Mouse (Mus musculus): ENCODE data around the gene Clcnkb. TPM values are rescaled to one million over a fixed set of nuclear protein-coding genes. Genes with fewer than 3 reads are reported as not detected.
A peak's percentile ranks its signal among the peaks of the same experiment; 100 is the strongest.

Gene Clcnkb
- total and polyA plus RNA-seq, 3 experiments, result not detected

- no peaks in the 10 kb centered on the region for H3K79me2 ChIP-seq (ENCODE audit: control insufficient read depth, insufficient read depth, low read length, poor library complexity)
- no peaks in the 10 kb centered on the region for H3K27me3 ChIP-seq (ENCODE audit: control insufficient read depth in 1 of 2, insufficient read depth in 2 of 2, low read length in 2 of 2)
- H3K4me1 ChIP-seq (ENCODE audit: control insufficient read depth in 1 of 2, insufficient read depth in 2 of 2, low read length in 2 of 2), result no peaks in the 10 kb centered on the region
- no peak overlapping the region for H3K27ac ChIP-seq (ENCODE audit: control insufficient read depth, low read depth, low read length)
- H3K4me3 ChIP-seq (ENCODE audit: control insufficient read depth in 1 of 2, insufficient read depth in 1 of 2, low read depth in 2 of 2, low read length in 2 of 2), result no peak overlapping the region
- no peak for TF ChIP-seq MYC (IDR thresholded peaks at IDR 0.05; ENCODE audit: low read depth, low read length)
- TF ChIP-seq CTCF (IDR thresholded peaks at IDR 0.05 in 2 of 3, conservative IDR thresholded peaks at IDR 0.05 in 1 of 3; ENCODE audit: control insufficient read depth in 1 of 3, insufficient read depth in 1 of 3, low read depth in 2 of 3, low read length in 3 of 3, poor library complexity in 1 of 3, severe bottlenecking in 1 of 3), result peak; percentile 44 to 68 (median 47); a peak in 5 of 6 replicates
- peak; percentile 44 for TF ChIP-seq RAD21 (IDR thresholded peaks at IDR 0.05; ENCODE audit: low read depth, low read length)
- peak; percentile 41; the same call in 1 of the 2 replicates for TF ChIP-seq ZC3H11A (IDR thresholded peaks at IDR 0.05; ENCODE audit: low read depth, low read length)
- TF ChIP-seq SMC3 (IDR thresholded peaks at IDR 0.05; ENCODE audit: low read depth, low read length), result peak; percentile 74
- H3K9ac ChIP-seq (ENCODE audit: control insufficient read depth, low read depth, low read length, poor library complexity, severe bottlenecking), result no peak overlapping the region
- DNase-seq (ENCODE audit: low read depth, low spot score), result peak; percentile 57
- H3K36me3 ChIP-seq (ENCODE audit: control insufficient read depth in 1 of 2, insufficient read depth in 2 of 2, low read length in 2 of 2), result no peaks in the 10 kb centered on the region
- no peaks in the 10 kb centered on the region for H3K9me3 ChIP-seq (replicated peaks; ENCODE audit: insufficient read depth, low read length)
Observed at GRCm38 (mm10) chr4:141406516-141407299, 9.1 kb downstream of the Clcnkb start.

- DNase-seq (ENCODE audit: low read depth, low spot score), result no peak
- Histone ChIP-seq H3K27me3 (ENCODE audit: control insufficient read depth in 1 of 2, insufficient read depth in 2 of 2, low read length in 2 of 2) (no peaks in the 10 kb centered on the region), H3K9me3 (replicated peaks; ENCODE audit: insufficient read depth, low read length) (no peaks in the 10 kb centered on the region), H3K9ac (ENCODE audit: control insufficient read depth, low read depth, low read length, poor library complexity, severe bottlenecking) (no peak overlapping the region), H3K79me2 (ENCODE audit: control insufficient read depth, insufficient read depth, low read length, poor library complexity) (no peaks in the 10 kb centered on the region), H3K27ac (ENCODE audit: control insufficient read depth, low read depth, low read length) (no peak overlapping the region), H3K4me1 (ENCODE audit: control insufficient read depth in 1 of 2, insufficient read depth in 2 of 2, low read length in 2 of 2) (no peaks in the 10 kb centered on the region), H3K4me3 (ENCODE audit: control insufficient read depth in 1 of 2, insufficient read depth in 1 of 2, low read depth in 2 of 2, low read length in 2 of 2) (no peak overlapping the region), H3K36me3 (ENCODE audit: control insufficient read depth in 1 of 2, insufficient read depth in 2 of 2, low read length in 2 of 2) (no peaks in the 10 kb centered on the region)
- TF ChIP-seq ZKSCAN1 (IDR thresholded peaks at IDR 0.05; ENCODE audit: low read depth, low read length), result peak; percentile 82
- no peak for TF ChIP-seq CHD2 (IDR thresholded peaks at IDR 0.05; ENCODE audit: low read length)
Observed at GRCm38 (mm10) chr4:141405314-141405622, 10.5 kb downstream of the Clcnkb start.

GRCm38 (mm10) chr4:141404518-141405313 is 11.1 kb downstream of the Clcnkb start:
- Histone ChIP-seq H3K9me3 (replicated peaks; ENCODE audit: insufficient read depth, low read length) (no peaks in the 10 kb centered on the region), H3K9ac (ENCODE audit: control insufficient read depth, low read depth, low read length, poor library complexity, severe bottlenecking) (no peak overlapping the region), H3K4me1 (ENCODE audit: control insufficient read depth in 1 of 2, insufficient read depth in 2 of 2, low read length in 2 of 2) (no peaks in the 10 kb centered on the region), H3K36me3 (ENCODE audit: control insufficient read depth in 1 of 2, insufficient read depth in 2 of 2, low read length in 2 of 2) (no peaks in the 10 kb centered on the region), H3K4me3 (ENCODE audit: control insufficient read depth in 1 of 2, insufficient read depth in 1 of 2, low read depth in 2 of 2, low read length in 2 of 2) (no peak overlapping the region), H3K27ac (ENCODE audit: control insufficient read depth, low read depth, low read length) (no peak overlapping the region), H3K79me2 (ENCODE audit: control insufficient read depth, insufficient read depth, low read length, poor library complexity) (no peaks in the 10 kb centered on the region), H3K27me3 (ENCODE audit: control insufficient read depth in 1 of 2, insufficient read depth in 2 of 2, low read length in 2 of 2) (no peaks in the 10 kb centered on the region)
- peak; percentile 80 for DNase-seq (ENCODE audit: low read depth, low spot score)
- peak; percentile 80 for TF ChIP-seq ZC3H11A (IDR thresholded peaks at IDR 0.05; ENCODE audit: low read depth, low read length)
- peak; percentile 55; the same call in 1 of the 2 replicates for TF ChIP-seq MAX (IDR thresholded peaks at IDR 0.05; ENCODE audit: low read length)
- 0 out of 2 replicates have a peak, but pooled peaks have one; percentile 40 for TF ChIP-seq MYC (IDR thresholded peaks at IDR 0.05; ENCODE audit: low read depth, low read length)
- no peak for TF ChIP-seq E2F4 (IDR thresholded peaks at IDR 0.05; ENCODE audit: borderline replicate concordance, low read depth, low read length)
- TF ChIP-seq RAD21 (IDR thresholded peaks at IDR 0.05; ENCODE audit: low read depth, low read length), result peak; percentile 84
- no peak for TF ChIP-seq SIN3A (IDR thresholded peaks at IDR 0.05; ENCODE audit: low read length)
- no peak for TF ChIP-seq USF1 (IDR thresholded peaks at IDR 0.05; ENCODE audit: low read depth, low read length)
- peak; percentile 80 to 86 (median 83) for TF ChIP-seq CTCF (IDR thresholded peaks at IDR 0.05 in 2 of 3, conservative IDR thresholded peaks at IDR 0.05 in 1 of 3; ENCODE audit: control insufficient read depth in 1 of 3, insufficient read depth in 1 of 3, low read depth in 2 of 3, low read length in 3 of 3, poor library complexity in 1 of 3, severe bottlenecking in 1 of 3)
- TF ChIP-seq USF2 (IDR thresholded peaks at IDR 0.05; ENCODE audit: borderline replicate concordance in 1 of 2, insufficient read depth in 1 of 2, low read depth in 1 of 2, low read length in 2 of 2), result no peak
- TF ChIP-seq SMC3 (IDR thresholded peaks at IDR 0.05; ENCODE audit: low read depth, low read length), result peak; percentile 85
